Mouse (Mus musculus) left cerebral cortex, adult 2 months (tissue): ENCODE measurements at regions not wholly inside any gene's neighbourhood (a gene's known extent, or its start where the extent isn't known, plus 50 kb on each side); places are given as distances from the start of the nearest gene placed in this dataset.
A peak's percentile ranks its signal among the peaks of the same experiment; 100 is the strongest.
"Not testable (repeated sequence)": the region's sequence is repeated elsewhere in the genome, so short reads cannot be mapped to it uniquely, and the experiment has no call there.

Source experiments
- DNase-seq, 2 experiments: peaks; one replicate each; pipeline ENCODE4 v3.0.0; 2021 to 2022; ENCODE audit warnings: low spot score in 2 of 2, mixed read lengths in 1 of 2; ENCODE audit errors: extremely low spot score in 1 of 2
- H3K27ac ChIP-seq: fragments of 200-600 bp; 2 replicates; pipeline ENCODE4 v1.8.1; 2022
- H3K4me3 ChIP-seq: fragments of 200-600 bp; 2 replicates; pipeline ENCODE4 v1.8.1; 2022
- CTCF ChIP-seq: fragments of 200-600 bp; IDR thresholded peaks from 2 replicates; pipeline ENCODE4 v1.8.1; 2022; ENCODE audit warnings: antibody characterized with exemption, mild to moderate bottlenecking, moderate library complexity
- intact Hi-C: fragments of 180-260 bp; cut with DNase I; formaldehyde crosslinking; loops from one replicate; pipeline ENCODE4 v1.15.1; 2025

DNA sequence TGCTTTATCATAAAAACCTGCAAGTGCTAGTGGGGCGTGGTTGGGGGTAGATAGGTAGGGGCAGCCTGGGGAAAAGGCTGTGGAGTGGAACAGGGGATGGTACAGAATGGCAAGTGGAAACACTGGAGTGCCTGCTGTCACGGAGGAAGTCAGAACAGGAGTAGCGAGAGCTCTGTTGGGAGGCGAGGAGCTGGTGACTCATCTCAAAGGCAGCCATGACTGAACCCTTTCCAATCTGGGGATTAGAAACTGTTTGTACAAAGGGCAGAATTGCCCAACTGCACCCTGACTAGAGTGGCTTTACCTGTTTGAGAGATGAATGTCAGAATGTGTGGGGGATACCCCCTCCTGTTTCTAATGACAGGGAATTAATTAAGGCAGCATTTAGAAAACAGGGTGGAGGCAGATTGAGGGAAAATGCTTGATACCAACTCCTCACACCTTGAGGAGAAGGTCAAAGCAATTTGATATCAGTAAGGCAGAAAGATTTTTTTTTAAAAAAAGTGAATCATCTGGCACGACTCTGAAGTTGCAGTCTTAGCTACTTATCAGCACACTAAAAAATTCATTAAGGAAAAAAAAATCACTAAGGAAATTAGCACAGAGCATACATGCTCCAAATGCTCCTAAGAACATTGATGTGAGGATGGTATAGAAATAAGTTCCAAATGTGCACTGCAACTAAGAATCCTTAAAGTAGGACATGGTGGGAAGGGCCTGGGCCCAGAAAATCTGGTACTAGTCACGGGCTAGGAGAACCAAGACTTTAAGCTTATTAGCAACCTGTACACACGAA is 54.7 kb upstream of the Usp25 start:
- Histone ChIP-seq H3K4me3 (no peak overlapping the region), H3K27ac (no peak overlapping the region)
- intact Hi-C loops, result loop anchor here (5.0 kb wide), 1 partner anchor 54 kb away; the partner anchor contains the start of gene Usp25
- no peak for TF ChIP-seq CTCF
- DNase-seq, result no peak

DNA sequence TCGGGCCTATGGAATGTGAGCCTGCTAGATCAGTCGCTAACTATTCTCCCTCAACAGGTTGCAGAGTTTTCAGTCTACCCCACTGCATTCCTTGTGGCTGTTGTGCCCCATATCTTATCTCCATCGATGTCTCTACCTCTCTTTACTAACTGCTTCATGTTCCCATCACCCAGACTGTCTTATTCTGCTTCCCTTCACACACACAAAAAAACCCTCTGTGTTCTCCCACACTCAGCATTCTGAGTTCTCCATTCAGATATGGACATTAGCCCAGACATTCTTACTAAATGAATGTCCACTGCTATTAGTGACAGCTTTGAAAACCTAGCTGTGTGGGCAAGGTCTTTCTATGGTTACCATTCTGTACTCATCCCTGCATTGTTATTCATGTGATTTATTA is 56.0 kb upstream of the Usp25 start:
- no peak for TF ChIP-seq CTCF
- no peak overlapping the region for H3K4me3 ChIP-seq
- intact Hi-C loops, result loop anchor here (5.0 kb wide), 1 partner anchor 55 kb away; the partner anchor contains the start of gene Usp25
- no peak for DNase-seq
- H3K27ac ChIP-seq, result no peak overlapping the region

- Histone ChIP-seq H3K27ac (no peak overlapping the region), H3K4me3 (no peak overlapping the region)
- DNase-seq, result no peak
- intact Hi-C loops, result loop anchor here (5.0 kb wide), 1 partner anchor 55 kb away; the partner anchor contains the start of gene Usp25
- TF ChIP-seq CTCF, result no peak
Measured at GRCm38 (mm10) chr16:76957090-76957489, 56.4 kb upstream of the Usp25 start.

DNA sequence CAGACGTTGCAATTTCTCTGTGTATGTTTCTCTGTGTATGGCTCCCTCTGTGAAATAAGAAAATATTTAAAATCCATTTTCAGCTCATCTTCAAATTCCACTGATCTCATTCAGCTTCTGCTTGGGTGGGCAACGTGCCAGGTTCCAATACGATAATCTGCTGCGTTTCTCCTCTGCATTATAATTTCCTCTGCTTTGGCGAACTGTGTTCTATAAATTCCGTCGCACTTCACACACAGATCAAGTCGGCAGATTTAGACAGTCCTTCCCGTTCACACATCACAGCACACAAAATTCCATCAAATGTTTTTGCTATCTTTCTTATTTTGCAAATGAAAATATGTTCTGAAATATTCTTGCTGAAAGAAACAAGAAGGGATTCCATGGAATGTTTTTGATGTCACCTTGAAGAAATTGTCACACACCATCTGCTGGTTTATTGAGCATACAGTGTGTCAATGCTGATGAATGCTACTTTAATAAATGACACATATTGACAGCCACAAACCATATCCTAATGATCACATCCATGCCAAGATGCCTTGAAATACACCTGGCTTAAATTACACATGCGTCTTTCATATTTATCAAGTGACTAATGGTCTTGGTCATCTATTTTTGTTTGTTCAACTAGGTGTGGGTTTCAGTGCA is 62.5 kb upstream of the Usp25 start:
- DNase-seq, result peak; percentile 31 to 45
- no peak for TF ChIP-seq CTCF
- intact Hi-C loops, result loop anchor here (5.0 kb wide), 2 partner anchors 81 to 126 kb away; no protein-coding TSS in a partner anchor
- Histone ChIP-seq H3K27ac (no peak overlapping the region), H3K4me3 (no peak overlapping the region)

- no peak for DNase-seq
- Histone ChIP-seq H3K4me3 (no peak overlapping the region), H3K27ac (peak overlapping the region; percentile 56; the same call in 1 of the 2 replicates)
- intact Hi-C loops, result loop anchor here (5.0 kb wide), 1 partner anchor 35 kb away; no protein-coding TSS in a partner anchor
- no peak for TF ChIP-seq CTCF
Measured at GRCm38 (mm10) chr16:76947011-76947410, 66.5 kb upstream of the Usp25 start.

GRCm38 (mm10) chr16:76938128-76938527 is 75.4 kb upstream of the Usp25 start:
- no peak for TF ChIP-seq CTCF

GRCm38 (mm10) chr16:76927901-76928300 is 85.6 kb upstream of the Usp25 start:
- intact Hi-C loops, result no loop called here
- Histone ChIP-seq H3K27ac (no peak overlapping the region), H3K4me3 (no peak overlapping the region)
- no peak for TF ChIP-seq CTCF
- no peak for DNase-seq

More at GRCm38 (mm10) chr16:76938128-76938527, 75.4 kb upstream of the Usp25 start:
- intact Hi-C loops, result no loop called here
- no peak overlapping the region for H3K4me3 ChIP-seq
- H3K27ac ChIP-seq, result peak overlapping the region; percentile 53; the same call in 1 of the 2 replicates
- no peak for DNase-seq

- H3K4me3 ChIP-seq, intact Hi-C loops, H3K27ac ChIP-seq, DNase-seq: not testable (repeated sequence)
Measured at GRCm38 (mm10) chr16:76920137-76920536, 93.4 kb upstream of the Usp25 start.

GRCm38 (mm10) chr16:76918598-76918997 is 94.9 kb upstream of the Usp25 start:
- intact Hi-C loops, result no loop called here
- no peak overlapping the region for H3K4me3 ChIP-seq

GRCm38 (mm10) chr16:76914311-76914710 is 99.2 kb upstream of the Usp25 start:
- intact Hi-C loops, result loop anchor here (5.0 kb wide), 1 partner anchor 33 kb away; no protein-coding TSS in a partner anchor
- TF ChIP-seq CTCF, result no peak
- Histone ChIP-seq H3K27ac (peak overlapping the region; percentile 28; the same call in 1 of the 2 replicates), H3K4me3 (no peak overlapping the region)
- no peak for DNase-seq

More at GRCm38 (mm10) chr16:76918598-76918997, 94.9 kb upstream of the Usp25 start:
- H3K27ac ChIP-seq, result no peak overlapping the region
- DNase-seq, result no peak
- TF ChIP-seq CTCF, result no peak

- intact Hi-C loops, result no loop called here
- no peak for DNase-seq
- no peak overlapping the region for H3K4me3 ChIP-seq
- H3K27ac ChIP-seq, result no peak overlapping the region
- no peak for TF ChIP-seq CTCF
Measured at GRCm38 (mm10) chr16:76905205-76905996, 108.1 kb upstream of the Usp25 start.
